Mouse (Mus musculus): ENCODE results near the gene Tnn. TPM values are rescaled to one million over a fixed set of nuclear protein-coding genes. Genes with fewer than 3 reads are reported as not detected.
A peak's percentile ranks its signal among the peaks of the same experiment; 100 is the strongest.

Tnn gene
- polyA plus RNA-seq, 1 experiment from 2014 or later = not detected

DNA sequence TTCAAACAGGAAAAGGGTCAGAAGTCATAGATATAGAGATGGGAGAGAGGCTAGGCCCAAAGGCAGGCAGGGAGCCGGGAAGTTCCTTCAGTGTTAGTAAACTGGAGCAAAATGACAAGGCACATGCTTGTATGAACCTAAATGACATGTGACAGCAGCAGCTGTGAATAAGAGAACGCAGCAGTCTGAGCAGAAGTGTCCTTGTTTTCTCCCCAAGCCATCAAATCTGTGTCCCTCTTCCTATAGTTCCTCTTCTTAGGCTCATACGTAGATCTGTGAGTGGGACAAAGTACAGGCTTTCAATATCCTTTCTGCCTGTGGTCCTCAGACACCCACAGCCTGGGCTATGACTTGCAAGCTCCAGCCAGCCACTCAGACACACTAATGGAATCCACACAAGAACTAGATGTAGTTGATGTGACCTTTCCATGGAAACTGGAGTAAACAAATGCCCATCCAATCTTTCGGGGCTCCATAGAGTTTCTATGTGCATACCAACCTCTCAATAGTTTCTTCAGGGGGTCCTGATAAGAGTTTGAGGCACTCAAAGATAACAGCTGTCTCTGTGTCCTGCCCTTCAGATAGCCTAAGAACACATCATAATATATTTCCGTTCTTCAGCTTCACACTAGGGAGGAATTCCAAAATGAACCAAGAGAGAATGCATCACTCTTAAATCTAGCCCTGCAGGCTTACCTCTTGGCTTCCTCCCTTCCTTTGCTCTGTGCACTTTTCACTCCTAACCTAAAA lies 104.1 kb downstream of the Tnn start:
- TF ChIP-seq EP300 (IDR thresholded peaks at IDR 0.05; ENCODE audit: low read depth) (no peak), CTCF (IDR thresholded peaks at IDR 0.05; ENCODE audit: low read depth) (no peak)
- Histone ChIP-seq H3K4me3 (ENCODE audit: low read depth, low read length) (no peak overlapping the region), H3K27ac (ENCODE audit: low read depth) (no peak overlapping the region), H3K4me2 (ENCODE audit: low read depth, low read length) (peak overlapping the region; percentile 18), H3K9ac (replicated peaks) (peak overlapping the region; percentile 23; the same call in 1 of the 2 replicates), H3K4me1 (ENCODE audit: insufficient read depth) (peaks cover 43% of the 10 kb centered on the region), H3K27me3 (ENCODE audit: insufficient read depth, low read length) (no peaks in the 10 kb centered on the region), H3K9me3 (ENCODE audit: low read length) (no peaks in the 10 kb centered on the region), H3K36me3 (replicated peaks; ENCODE audit: insufficient read depth, low read length) (peaks cover 4% of the 10 kb centered on the region; the same call in 1 of the 2 replicates)
- 47% methylated on average over 5 of the region's 5 CpGs for WGBS (ENCODE audit: insufficient replicate concordance)
- no peak for DNase-seq
- ATAC-seq = no peak

DNA sequence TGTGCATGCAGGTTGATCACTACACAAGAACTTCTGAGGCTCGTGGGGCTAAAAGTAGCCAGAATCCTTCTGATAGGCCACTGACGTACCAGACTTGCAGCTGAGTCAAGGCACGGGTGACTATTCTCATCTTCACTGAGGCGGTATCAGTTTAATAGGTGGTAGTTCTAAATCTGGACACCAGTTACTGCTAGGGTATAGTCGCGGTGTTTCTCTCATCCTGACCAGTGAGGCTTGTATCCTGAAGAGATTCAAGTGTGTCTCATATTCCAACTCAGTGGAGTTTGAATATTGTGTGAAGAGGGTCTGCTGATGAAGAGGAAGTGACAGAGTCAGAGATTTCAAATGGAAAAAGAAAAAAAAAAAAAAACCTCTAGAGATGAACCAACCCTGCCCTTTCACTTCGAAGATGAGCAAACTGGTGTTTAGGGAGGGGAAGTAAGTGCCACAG lies 105.9 kb downstream of the Tnn start:
- Histone ChIP-seq H3K4me2 (ENCODE audit: low read depth, low read length) (peak overlapping the region; percentile 85), H3K9me3 (ENCODE audit: low read length) (no peaks in the 10 kb centered on the region), H3K36me3 (replicated peaks; ENCODE audit: insufficient read depth, low read length) (peaks cover 4% of the 10 kb centered on the region; the same call in 1 of the 2 replicates), H3K9ac (replicated peaks) (no peak overlapping the region), H3K4me1 (ENCODE audit: insufficient read depth) (peaks cover 42% of the 10 kb centered on the region), H3K4me3 (ENCODE audit: low read depth, low read length) (no peak overlapping the region), H3K27ac (ENCODE audit: low read depth) (no peak overlapping the region), H3K27me3 (ENCODE audit: insufficient read depth, low read length) (no peaks in the 10 kb centered on the region)
- TF ChIP-seq CTCF (IDR thresholded peaks at IDR 0.05; ENCODE audit: low read depth) (no peak), EP300 (IDR thresholded peaks at IDR 0.05; ENCODE audit: low read depth) (no peak)
- DNase-seq = no peak
- no peak for ATAC-seq
- WGBS (ENCODE audit: insufficient replicate concordance) = 66% methylated on average over 7 of the region's 7 CpGs

DNA sequence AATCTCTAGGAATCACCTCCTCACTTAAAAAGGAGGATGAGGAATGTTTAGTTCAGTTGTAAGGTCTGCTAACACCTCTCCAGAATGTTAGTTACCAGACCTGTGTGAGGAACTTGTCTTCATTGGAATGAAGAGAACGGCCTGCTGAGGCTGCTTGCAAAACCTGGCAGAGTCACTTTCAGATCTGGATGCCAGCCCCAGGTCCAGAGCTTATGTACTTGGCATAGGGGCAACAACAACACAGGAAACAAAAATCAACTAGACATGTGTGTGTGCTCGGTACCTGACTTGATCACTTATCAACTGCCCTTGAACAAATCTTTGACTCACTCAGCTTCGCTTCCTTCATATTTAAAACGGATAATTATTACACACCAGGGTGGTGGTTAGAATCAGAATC lies 106.6 kb downstream of the Tnn start:
- Histone ChIP-seq H3K4me3 (ENCODE audit: low read depth, low read length) (peak overlapping the region; percentile 78; the same call in 1 of the 2 replicates), H3K27me3 (ENCODE audit: insufficient read depth, low read length) (no peaks in the 10 kb centered on the region), H3K27ac (ENCODE audit: low read depth) (no peak overlapping the region), H3K9me3 (ENCODE audit: low read length) (no peaks in the 10 kb centered on the region), H3K4me1 (ENCODE audit: insufficient read depth) (peaks cover 39% of the 10 kb centered on the region), H3K4me2 (ENCODE audit: low read depth, low read length) (peak overlapping the region; percentile 85), H3K36me3 (replicated peaks; ENCODE audit: insufficient read depth, low read length) (peaks cover 4% of the 10 kb centered on the region; the same call in 1 of the 2 replicates), H3K9ac (replicated peaks) (no peak overlapping the region; the same call in 1 of the 2 replicates)
- no peak for TF ChIP-seq EP300 (IDR thresholded peaks at IDR 0.05; ENCODE audit: low read depth)
- TF ChIP-seq CTCF (IDR thresholded peaks at IDR 0.05; ENCODE audit: low read depth) = no peak
- DNase-seq (no peak), ATAC-seq (no peak)
- WGBS (ENCODE audit: insufficient replicate concordance) = 80% methylated on average over 4 of the region's 4 CpGs

DNA sequence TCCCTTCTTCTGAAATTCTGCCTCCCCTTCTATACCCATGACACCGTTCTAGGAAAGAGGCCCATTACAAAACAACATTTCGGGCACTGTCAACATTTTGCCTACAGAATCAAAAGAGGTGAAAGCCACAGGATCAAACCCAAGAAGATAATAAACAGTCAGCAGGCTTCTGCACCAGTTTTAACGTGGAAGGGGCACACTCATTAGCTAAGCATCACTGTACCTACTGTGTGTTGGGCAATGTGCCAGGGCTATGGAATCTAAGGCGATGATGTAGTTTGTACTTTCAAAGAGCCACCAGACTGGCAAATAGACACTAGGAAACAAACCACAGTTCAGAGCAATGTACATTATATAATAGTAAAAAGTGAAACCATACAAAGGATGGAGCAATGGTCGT lies 107.4 kb downstream of the Tnn start:
- ATAC-seq = no peak

DNA sequence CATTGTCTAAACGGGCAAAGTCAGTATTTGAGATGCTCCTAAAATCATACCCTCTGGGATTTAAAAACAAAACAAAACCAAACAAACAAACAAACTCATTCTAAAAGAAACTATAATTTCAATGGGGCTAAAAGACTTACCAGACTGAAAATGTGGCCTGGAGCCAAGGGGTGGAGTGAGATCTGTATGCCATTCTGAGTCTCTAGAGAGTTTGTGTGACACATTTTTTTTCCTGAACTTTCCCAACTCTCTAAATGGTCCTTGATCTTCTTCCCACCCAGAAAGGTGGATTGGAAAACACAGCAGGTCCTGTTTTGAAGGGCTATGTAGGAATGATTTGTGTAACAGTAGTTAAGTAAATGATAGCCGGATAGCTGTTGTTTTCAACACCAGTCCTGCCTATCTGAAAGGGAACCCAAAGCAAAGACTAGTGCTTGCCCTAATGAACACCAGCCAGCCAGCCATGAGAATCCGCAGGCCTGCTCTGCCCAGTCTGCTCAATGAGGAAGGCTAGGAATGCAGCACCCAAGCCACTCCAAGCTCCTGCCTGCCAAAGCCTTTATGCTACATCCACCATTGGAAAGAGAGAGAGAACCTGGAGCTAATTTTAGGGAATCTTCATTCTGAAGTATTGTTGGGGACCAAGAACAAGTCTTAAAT lies 108.2 kb downstream of the Tnn start:
- H3K4me3 ChIP-seq (ENCODE audit: low read depth, low read length) = peak overlapping the region; percentile 78
- WGBS (ENCODE audit: insufficient replicate concordance) = 38% methylated on average over 3 of the region's 3 CpGs
- DNase-seq (no peak), ATAC-seq (0 out of 2 replicates have a peak, but pooled peaks have one; percentile 18)
- TF ChIP-seq EP300 (IDR thresholded peaks at IDR 0.05; ENCODE audit: low read depth) = 0 out of 2 replicates have a peak, but pooled peaks have one; percentile 7
- TF ChIP-seq CTCF (IDR thresholded peaks at IDR 0.05; ENCODE audit: low read depth) = no peak
- peaks cover 4% of the 10 kb centered on the region; the same call in 1 of the 2 replicates for H3K36me3 ChIP-seq (replicated peaks; ENCODE audit: insufficient read depth, low read length)
- H3K4me1 ChIP-seq (ENCODE audit: insufficient read depth) = peaks cover 39% of the 10 kb centered on the region
- no peaks in the 10 kb centered on the region for H3K9me3 ChIP-seq (ENCODE audit: low read length)
- no peaks in the 10 kb centered on the region for H3K27me3 ChIP-seq (ENCODE audit: insufficient read depth, low read length)
- H3K4me2 ChIP-seq (ENCODE audit: low read depth, low read length) = peak overlapping the region; percentile 85
- peak overlapping the region; percentile 80 for H3K9ac ChIP-seq (replicated peaks)
- peak overlapping the region; percentile 88 for H3K27ac ChIP-seq (ENCODE audit: low read depth)

More for the DNA sequence above, 107.4 kb downstream of the Tnn start:
- no peaks in the 10 kb centered on the region for H3K9me3 ChIP-seq (ENCODE audit: low read length)
- DNase-seq = no peak
- peak overlapping the region; percentile 78 for H3K4me3 ChIP-seq (ENCODE audit: low read depth, low read length)
- H3K9ac ChIP-seq (replicated peaks) = peak overlapping the region; percentile 80
- 58% methylated on average over 5 of the region's 5 CpGs for WGBS (ENCODE audit: insufficient replicate concordance)
- peak overlapping the region; percentile 88; the same call in 1 of the 2 replicates for H3K27ac ChIP-seq (ENCODE audit: low read depth)
- peak overlapping the region; percentile 85 for H3K4me2 ChIP-seq (ENCODE audit: low read depth, low read length)
- H3K36me3 ChIP-seq (replicated peaks; ENCODE audit: insufficient read depth, low read length) = peaks cover 4% of the 10 kb centered on the region; the same call in 1 of the 2 replicates
- TF ChIP-seq CTCF (IDR thresholded peaks at IDR 0.05; ENCODE audit: low read depth) = no peak
- no peak for TF ChIP-seq EP300 (IDR thresholded peaks at IDR 0.05; ENCODE audit: low read depth)
- peaks cover 39% of the 10 kb centered on the region for H3K4me1 ChIP-seq (ENCODE audit: insufficient read depth)
- H3K27me3 ChIP-seq (ENCODE audit: insufficient read depth, low read length) = no peaks in the 10 kb centered on the region

Data from liver, postnatal 0 days (tissue).